Mouse (Mus musculus) kidney, postnatal 14 days (tissue): ENCODE measurements around the gene March6.

Source experiments
- DNase-seq: peaks from one replicate; pipeline ENCODE4 v3.0.0; 2022; ENCODE audit warnings: mixed read lengths

The March6 gene

GRCm38 (mm10) chr15:31452336-31453097 lies 78.3 kb downstream of the March6 start:
- DNase-seq, result no peak

- DNase-seq, result peak; percentile 81
Observed at GRCm38 (mm10) chr15:31449772-31450171, 81.1 kb downstream of the March6 start.

- DNase-seq, result peak; percentile 67
Observed at GRCm38 (mm10) chr15:31447121-31447520, 83.7 kb downstream of the March6 start.

- no peak for DNase-seq
Observed at GRCm38 (mm10) chr15:31442698-31443097, 88.2 kb downstream of the March6 start.

GRCm38 (mm10) chr15:31441996-31442395 lies 88.9 kb downstream of the March6 start:
- DNase-seq, result no peak

- DNase-seq, result no peak
Observed at GRCm38 (mm10) chr15:31436811-31437210, 94.0 kb downstream of the March6 start.

GRCm38 (mm10) chr15:31436083-31436482 lies 94.8 kb downstream of the March6 start:
- DNase-seq, result no peak

GRCm38 (mm10) chr15:31433768-31434167 lies 97.1 kb downstream of the March6 start:
- no peak for DNase-seq

- no peak for DNase-seq
Observed at GRCm38 (mm10) chr15:31431847-31432246, 99.0 kb downstream of the March6 start.

- no peak for DNase-seq
Observed at GRCm38 (mm10) chr15:31430014-31430413, 100.8 kb downstream of the March6 start.

GRCm38 (mm10) chr15:31429429-31429828 lies 101.4 kb downstream of the March6 start:
- no peak for DNase-seq

GRCm38 (mm10) chr15:31428571-31428970 lies 102.3 kb downstream of the March6 start:
- no peak for DNase-seq

GRCm38 (mm10) chr15:31427390-31427789 lies 103.5 kb downstream of the March6 start:
- DNase-seq, result no peak

- DNase-seq, result no peak
Observed at GRCm38 (mm10) chr15:31426066-31426706, 104.7 kb downstream of the March6 start.

- no peak for DNase-seq
Observed at GRCm38 (mm10) chr15:31422649-31423369, 108.0 kb downstream of the March6 start.

GRCm38 (mm10) chr15:31419037-31419436 lies 111.8 kb downstream of the March6 start:
- peak; percentile 41 for DNase-seq

- no peak for DNase-seq
Observed at GRCm38 (mm10) chr15:31418686-31419024, 112.2 kb downstream of the March6 start.

- DNase-seq, result peak; percentile 64
Observed at GRCm38 (mm10) chr15:31417796-31418685, 112.8 kb downstream of the March6 start.

GRCm38 (mm10) chr15:31417409-31417795 lies 113.5 kb downstream of the March6 start:
- DNase-seq, result no peak

GRCm38 (mm10) chr15:31415181-31415580 lies 115.7 kb downstream of the March6 start:
- DNase-seq, result peak; percentile 32

GRCm38 (mm10) chr15:31414179-31414898 lies 116.5 kb downstream of the March6 start:
- DNase-seq, result peak; percentile 73

GRCm38 (mm10) chr15:31413662-31414061 lies 117.2 kb downstream of the March6 start:
- no peak for DNase-seq
